Mouse (Mus musculus) monocyte, adult 5-6 weeks (primary cell): ENCODE measurements at regions not wholly inside any gene's neighbourhood (a gene's known extent, or its start where the extent isn't known, plus 50 kb on each side); places are given as distances from the start of the nearest gene placed in this dataset.

Source experiments
- ATAC-seq: fragments of 153-309, 156-312 bp; replicated peaks from 2 replicates; pipeline ENCODE4 v1.8.0; 2017; ENCODE audit warnings: mild to moderate bottlenecking; ENCODE audit not compliant: low TSS enrichment, insufficient number of reproducible peaks, severe bottlenecking, poor library complexity, low FRiP score

- no peak for ATAC-seq
Measured at GRCm38 (mm10) chr12:25711186-25711585, 614.2 kb upstream of the Id2 start.

- no peak for ATAC-seq
Measured at GRCm38 (mm10) chr12:25703023-25703400, 606.1 kb upstream of the Id2 start.

GRCm38 (mm10) chr12:25702176-25703022 is 605.5 kb upstream of the Id2 start:
- ATAC-seq = no peak

- no peak for ATAC-seq
Measured at GRCm38 (mm10) chr12:25687063-25687462, 590.1 kb upstream of the Id2 start.

- no peak for ATAC-seq
Measured at GRCm38 (mm10) chr12:25676631-25677030, 579.7 kb upstream of the Id2 start.

- ATAC-seq = no peak
Measured at GRCm38 (mm10) chr12:25668336-25668735, 571.4 kb upstream of the Id2 start.

- ATAC-seq = no peak
Measured at GRCm38 (mm10) chr12:25654456-25654855, 557.5 kb upstream of the Id2 start.

GRCm38 (mm10) chr12:25650237-25650636 is 553.3 kb upstream of the Id2 start:
- ATAC-seq = no peak

GRCm38 (mm10) chr12:25628081-25628480 is 531.1 kb upstream of the Id2 start:
- ATAC-seq = no peak

GRCm38 (mm10) chr12:25625858-25626257 is 528.9 kb upstream of the Id2 start:
- no peak for ATAC-seq

- no peak for ATAC-seq
Measured at GRCm38 (mm10) chr12:25623449-25623848, 526.5 kb upstream of the Id2 start.

- no peak for ATAC-seq
Measured at GRCm38 (mm10) chr12:25621142-25621541, 524.2 kb upstream of the Id2 start.

- no peak for ATAC-seq
Measured at GRCm38 (mm10) chr12:25617521-25617920, 520.6 kb upstream of the Id2 start.

- ATAC-seq = no peak
Measured at GRCm38 (mm10) chr12:25615377-25615776, 518.4 kb upstream of the Id2 start.

GRCm38 (mm10) chr12:25613473-25613872 is 516.5 kb upstream of the Id2 start:
- no peak for ATAC-seq

- no peak for ATAC-seq
Measured at GRCm38 (mm10) chr12:25609045-25609444, 512.1 kb upstream of the Id2 start.

GRCm38 (mm10) chr12:25605396-25605795 is 508.5 kb upstream of the Id2 start:
- ATAC-seq = no peak

- ATAC-seq = no peak
Measured at GRCm38 (mm10) chr12:25590262-25590661, 493.3 kb upstream of the Id2 start.

- no peak for ATAC-seq
Measured at GRCm38 (mm10) chr12:25585746-25586145, 488.8 kb upstream of the Id2 start.

GRCm38 (mm10) chr12:25579407-25579806 is 482.5 kb upstream of the Id2 start:
- ATAC-seq = no peak

- ATAC-seq = no peak
Measured at GRCm38 (mm10) chr12:25565131-25565530, 468.2 kb upstream of the Id2 start.
